Mouse (Mus musculus) brain, embryonic 14.5 days (tissue): Measurements from ENCODE around the gene Pcdh15.

Experiments used
- CTCF ChIP-seq: fragments of 200-500 bp; IDR thresholded peaks from 2 replicates; pipeline ENCODE4 v1.5.1; 2012; ENCODE audit warnings: inconsistent platforms, mild to moderate bottlenecking, moderate library complexity, borderline replicate concordance; ENCODE audit not compliant: insufficient read depth, insufficient read length; ENCODE audit errors: extremely low read depth
- POLR2A ChIP-seq: fragments of 200-500 bp; IDR thresholded peaks from 2 replicates; pipeline ENCODE4 v1.6.1; 2012; ENCODE audit warnings: mild to moderate bottlenecking, inconsistent platforms, borderline replicate concordance; ENCODE audit not compliant: poor library complexity, insufficient read depth, insufficient read length, severe bottlenecking; ENCODE audit errors: extremely low read depth

- TF ChIP-seq CTCF (no peak), POLR2A (no peak)
Measured at GRCm38 (mm10) chr10:74415949-74416348, 1316.8 kb downstream of the Pcdh15 start.
